In genomic region chr17:25077771-25078372, GRCm38 (mm10) we compare ENCODE assay signal across 9 mouse cellular contexts. TPM values are rescaled to one million over a fixed set of nuclear protein-coding genes. Genes with fewer than 3 reads are reported as not detected.
A peak's percentile ranks its signal among the peaks of the same experiment; 100 is the strongest.
DNase-seq lines count a peak whose midpoint lies in the region; ATAC-seq lines count a peak whose summit lies in the region.
"Had no signal": no experiment of that assay in that cellular context is flagged by ENCODE, and none has a peak within 500 bp of the region (broad histone marks: within the 10 kb centered on the region; RNA-seq: fewer than 3 reads in every experiment).

No protein-coding gene starts in this region.

- H3K4me1 ChIP-seq in intestine, embryonic 15.5 days (replicated peaks), result peaks cover 25% of the 10 kb centered on the region

- H3K27ac ChIP-seq in intestine, embryonic 15.5 days, result peak overlapping the region; percentile 54; the same call in 1 of the 2 replicates

- no peaks in the 10 kb centered on the region for H3K36me3 ChIP-seq in intestine, embryonic 15.5 days

- ATAC-seq in intestine, embryonic 15.5 days, result no peak
- peak; percentile 42; the same call in 1 of the 2 replicates for ATAC-seq in megakaryocyte progenitor cell, adult 5-6 weeks (replicated peaks; ENCODE audit: poor library complexity)
- no peak for ATAC-seq in inflammation-experienced regulatory T-cells, adult 6 months

- H3K9me3 ChIP-seq in intestine, embryonic 15.5 days, result no peaks in the 10 kb centered on the region

- intact Hi-C loops in gastrocnemius, postnatal 14 days (cut with DNase I; ENCODE audit: low total_unique reads), result no loop called here
- intact Hi-C loops in left cerebral cortex, postnatal 36 days (cut with DNase I), result no loop called here

- peak overlapping the region; percentile 54 for H3K4me2 ChIP-seq in intestine, embryonic 15.5 days (replicated peaks)

- no peaks in the 10 kb centered on the region for H3K27me3 ChIP-seq in intestine, embryonic 15.5 days (replicated peaks)

- peak; percentile 60 for DNase-seq in layer of hippocampus, adult 11-12 months (ENCODE audit: low spot score)
- no peak for DNase-seq in layer of hippocampus, adult 9-10 months (ENCODE audit: low spot score)
- DNase-seq in cerebellum, adult 11-12 months, result peak; percentile 62
- peak; percentile 69 for DNase-seq in gastrocnemius, postnatal 14 days
- peak; percentile 38 to 40 for DNase-seq in left cerebral cortex, postnatal 36 days (ENCODE audit: low spot score in 2 of 2)

- H3K9ac ChIP-seq in intestine, embryonic 15.5 days, result no peak overlapping the region

- H3K4me3 ChIP-seq in intestine, embryonic 15.5 days (replicated peaks), result peak overlapping the region; percentile 38; the same call in 1 of the 2 replicates

- 61% methylated on average over 13 of the region's 13 CpGs for WGBS in intestine, embryonic 15.5 days

RNA-seq across cellular contexts. Expression of gene Tmem204, which starts 5.5 kb away (rescaled TPM):
- 10 to 100 TPM; 13.9 to 16.3 TPM for total RNA-seq in gastrocnemius, postnatal 14 days (2021)
- polyA plus RNA-seq in intestine, embryonic 15.5 days (2015; fragmentation: Nextera tagmentation; extraction: Ambion mirVana), result 22.8 and 23.2 TPM in 2 replicates
- 10 to 100 TPM in 1 of 2 experiments, 1 to 10 TPM in 1; 9.1 to 10.3 TPM for total RNA-seq in left cerebral cortex, postnatal 36 days (2021)
- total RNA-seq in megakaryocyte progenitor cell, adult 5-6 weeks (2015), result not detected in 2 replicates
- total RNA-seq in megakaryocyte progenitor cell, adult 5-6 weeks (2017), result not detected in 2 replicates
- under 1 TPM in 2 of 3 experiments, not detected in 1; 0.47 to 0.66 TPM for polyA plus RNA-seq in inflammation-experienced regulatory T-cells, adult 6 months (2017; shearing (Covaris generic))
- total RNA-seq: neutrophil, adult 5-6 weeks had no signal

RNA-seq across cellular contexts. Expression of gene Telo2, which starts 37.9 kb away (rescaled TPM):
- total RNA-seq in gastrocnemius, postnatal 14 days (2021), result 1 to 10 TPM; 9.2 to 9.3 TPM
- polyA plus RNA-seq in intestine, embryonic 15.5 days (2015; fragmentation: Nextera tagmentation; extraction: Ambion mirVana), result 34.0 and 39.3 TPM in 2 replicates
- total RNA-seq in left cerebral cortex, postnatal 36 days (2021), result 10 to 100 TPM; 24.3 to 30.0 TPM
- 15.5 and 31.2 TPM in 2 replicates for total RNA-seq in megakaryocyte progenitor cell, adult 5-6 weeks (2015)
- 28.8 and 35.5 TPM in 2 replicates for total RNA-seq in megakaryocyte progenitor cell, adult 5-6 weeks (2017)
- 10 to 100 TPM; 13.5 to 33.6 (median 17.7) TPM for polyA plus RNA-seq in inflammation-experienced regulatory T-cells, adult 6 months (2017; shearing (Covaris generic))

RNA-seq across cellular contexts. Expression of gene Ptx4, which starts 42.7 kb away (rescaled TPM):
- 1 to 10 TPM; 8.4 to 9.6 TPM for total RNA-seq in gastrocnemius, postnatal 14 days (2021)
- polyA plus RNA-seq in intestine, embryonic 15.5 days (2015; fragmentation: Nextera tagmentation; extraction: Ambion mirVana), result 0.15 and 0.25 TPM in 2 replicates
- total RNA-seq in left cerebral cortex, postnatal 36 days (2021), result under 1 TPM; 0.67 to 0.91 TPM
- not detected in 2 replicates for total RNA-seq in megakaryocyte progenitor cell, adult 5-6 weeks (2015)
- total RNA-seq in megakaryocyte progenitor cell, adult 5-6 weeks (2017), result not detected in 2 replicates
- not detected for polyA plus RNA-seq in inflammation-experienced regulatory T-cells, adult 6 months (2017; shearing (Covaris generic))
- total RNA-seq: neutrophil, adult 5-6 weeks had no signal

RNA-seq across cellular contexts. Expression of gene Clcn7, which starts 55.3 kb away (rescaled TPM):
- 10 to 100 TPM; 14.3 to 15.5 TPM for total RNA-seq in gastrocnemius, postnatal 14 days (2021)
- polyA plus RNA-seq in intestine, embryonic 15.5 days (2015; fragmentation: Nextera tagmentation; extraction: Ambion mirVana), result 20.3 and 20.4 TPM in 2 replicates
- total RNA-seq in left cerebral cortex, postnatal 36 days (2021), result 10 to 100 TPM; 49.9 to 55.2 TPM
- total RNA-seq in megakaryocyte progenitor cell, adult 5-6 weeks (2015), result 7.3 and 7.8 TPM in 2 replicates
- total RNA-seq in megakaryocyte progenitor cell, adult 5-6 weeks (2017), result 8.1 and 9.6 TPM in 2 replicates
- 10 to 100 TPM; 16.6 to 27.4 (median 20.6) TPM for polyA plus RNA-seq in inflammation-experienced regulatory T-cells, adult 6 months (2017; shearing (Covaris generic))

Comparison
In these comparisons a context has a peak if more than half of its experiments do, and no peak if none do; other contexts are left out.
1. RNA of gene Tmem204, which starts 5.5 kb away (total RNA-seq): 13.9 to 16.3 TPM in gastrocnemius, postnatal 14 days and 9.1 to 10.3 TPM in left cerebral cortex, postnatal 36 days; not detected in megakaryocyte progenitor cell, adult 5-6 weeks; every median in the first group is over 10 times any median in the second.
2. RNA of gene Ptx4, which starts 42.7 kb away (total RNA-seq): 8.4 to 9.6 TPM in gastrocnemius, postnatal 14 days; 0.67 to 0.91 TPM in left cerebral cortex, postnatal 36 days and not detected in megakaryocyte progenitor cell, adult 5-6 weeks; every median in the first group is over 4 times any median in the second.